Mouse (Mus musculus): ENCODE measurements around the gene G6pc2.

- TF ChIP-seq POLR2A (IDR thresholded peaks at IDR 0.05; ENCODE audit: insufficient read depth, low read depth, low read length) (no peak), CTCF (IDR thresholded peaks at IDR 0.05; ENCODE audit: insufficient read depth, low read depth, low read length) (no peak)
Observed at GRCm38 (mm10) chr2:69205185-69205584, 5.7 kb upstream of the G6pc2 start.

All from olfactory bulb, adult 2 months (tissue).